Mouse (Mus musculus): Measurements from ENCODE around the gene Adk. TPM values are rescaled to one million over a fixed set of nuclear protein-coding genes. Genes with fewer than 3 reads are reported as not detected.

Adk gene
- polyA plus RNA-seq, 1 experiment from 2014 or later = 257 TPM

GRCm38 (mm10) chr14:21271472-21271871 is 219.1 kb downstream of the Adk start:
- no peak for ATAC-seq (ENCODE audit: insufficient number of reproducible peaks, low FRiP score)

GRCm38 (mm10) chr14:21275786-21276185 is 223.4 kb downstream of the Adk start:
- Histone ChIP-seq H3K27ac (ENCODE audit: poor library complexity, severe bottlenecking) (no peak overlapping the region), H3K4me2 (no peak overlapping the region), H3K9ac (no peak overlapping the region), H3K36me3 (no peaks in the 10 kb centered on the region), H3K9me3 (replicated peaks) (no peaks in the 10 kb centered on the region), H3K27me3 (replicated peaks) (no peaks in the 10 kb centered on the region), H3K4me1 (replicated peaks) (peaks cover 16% of the 10 kb centered on the region), H3K4me3 (no peak overlapping the region)
- WGBS = 44% methylated on average over 1 of the region's 1 CpGs
- ATAC-seq (ENCODE audit: insufficient number of reproducible peaks, low FRiP score) = no peak

More at GRCm38 (mm10) chr14:21271472-21271871, 219.1 kb downstream of the Adk start:
- H3K9ac ChIP-seq = no peak overlapping the region
- H3K36me3 ChIP-seq = no peaks in the 10 kb centered on the region
- H3K4me1 ChIP-seq (replicated peaks) = peaks cover 13% of the 10 kb centered on the region
- H3K27me3 ChIP-seq (replicated peaks) = no peaks in the 10 kb centered on the region
- no peaks in the 10 kb centered on the region for H3K9me3 ChIP-seq (replicated peaks)
- no peak overlapping the region for H3K4me2 ChIP-seq
- H3K4me3 ChIP-seq = no peak overlapping the region
- H3K27ac ChIP-seq (ENCODE audit: poor library complexity, severe bottlenecking) = no peak overlapping the region
- WGBS = 79% methylated on average over 4 of the region's 4 CpGs

DNA sequence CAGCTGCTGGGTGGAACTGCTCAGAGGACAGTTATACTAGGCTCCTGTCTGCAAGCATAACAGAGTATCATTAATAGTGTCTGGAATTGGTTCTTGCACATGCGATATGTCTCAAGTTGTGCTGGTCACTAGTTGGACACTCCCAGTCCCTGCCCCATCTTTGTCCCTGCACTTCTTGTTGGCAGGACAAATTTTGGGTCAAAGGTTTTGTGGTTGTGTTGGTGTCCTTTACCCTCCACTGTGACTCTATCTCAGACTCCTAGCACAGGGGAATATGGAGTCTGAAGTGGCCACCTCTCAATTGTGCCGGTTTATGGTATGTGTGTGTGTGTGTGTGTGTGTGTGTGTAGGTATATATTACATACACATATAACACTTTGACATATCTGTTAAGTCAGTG is 225.9 kb downstream of the Adk start:
- Histone ChIP-seq H3K27ac (ENCODE audit: poor library complexity, severe bottlenecking) (no peak overlapping the region), H3K36me3 (no peaks in the 10 kb centered on the region), H3K9ac (no peak overlapping the region), H3K4me3 (no peak overlapping the region), H3K4me2 (no peak overlapping the region), H3K27me3 (replicated peaks) (no peaks in the 10 kb centered on the region), H3K9me3 (replicated peaks) (no peaks in the 10 kb centered on the region), H3K4me1 (replicated peaks) (peaks cover 16% of the 10 kb centered on the region)
- no peak for ATAC-seq (ENCODE audit: insufficient number of reproducible peaks, low FRiP score)
- 95% methylated on average over 2 of the region's 2 CpGs for WGBS

GRCm38 (mm10) chr14:21278907-21279535 is 226.6 kb downstream of the Adk start:
- Histone ChIP-seq H3K27me3 (replicated peaks) (no peaks in the 10 kb centered on the region), H3K4me2 (no peak overlapping the region), H3K36me3 (no peaks in the 10 kb centered on the region), H3K4me3 (no peak overlapping the region), H3K4me1 (replicated peaks) (peaks cover 14% of the 10 kb centered on the region), H3K27ac (ENCODE audit: poor library complexity, severe bottlenecking) (no peak overlapping the region), H3K9me3 (replicated peaks) (no peaks in the 10 kb centered on the region), H3K9ac (no peak overlapping the region)
- WGBS = 67% methylated on average over 6 of the region's 6 CpGs
- ATAC-seq (ENCODE audit: insufficient number of reproducible peaks, low FRiP score) = no peak

- Histone ChIP-seq H3K9ac (no peak overlapping the region), H3K4me2 (no peak overlapping the region), H3K27ac (ENCODE audit: poor library complexity, severe bottlenecking) (no peak overlapping the region), H3K27me3 (replicated peaks) (no peaks in the 10 kb centered on the region), H3K9me3 (replicated peaks) (no peaks in the 10 kb centered on the region), H3K4me3 (no peak overlapping the region), H3K36me3 (no peaks in the 10 kb centered on the region), H3K4me1 (replicated peaks) (peaks cover 12% of the 10 kb centered on the region)
- no peak for ATAC-seq (ENCODE audit: insufficient number of reproducible peaks, low FRiP score)
- WGBS = 61% methylated on average over 3 of the region's 3 CpGs
These were observed 228.1 kb downstream of the Adk start for GRCm38 (mm10) chr14:21280451-21280850.

DNA sequence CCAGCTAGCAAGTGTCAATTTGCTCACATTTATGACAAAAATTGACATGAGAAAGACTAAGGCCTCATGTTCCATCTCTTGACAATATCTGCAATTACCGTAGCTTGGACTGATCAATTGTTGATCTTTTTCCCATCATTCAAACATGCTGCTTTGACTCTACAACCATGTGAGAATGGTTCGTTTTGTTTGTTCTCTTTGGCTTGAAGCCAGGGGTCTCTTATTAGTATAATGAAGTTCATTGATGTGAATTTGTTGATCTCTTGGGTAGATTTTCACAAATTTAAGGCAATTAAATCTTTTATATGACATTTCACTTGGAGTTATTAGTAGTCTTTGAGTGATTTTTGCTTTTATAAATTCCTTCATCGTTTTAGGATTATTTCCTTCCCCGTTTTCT is 229.1 kb downstream of the Adk start:
- 84% methylated on average over 4 of the region's 4 CpGs for WGBS
- H3K4me2 ChIP-seq = no peak overlapping the region

GRCm38 (mm10) chr14:21284116-21284515 is 231.7 kb downstream of the Adk start:
- peaks cover 6% of the 10 kb centered on the region; the same call in 1 of the 2 replicates for H3K4me1 ChIP-seq (replicated peaks)
- no peak overlapping the region for H3K4me3 ChIP-seq
- no peak for ATAC-seq (ENCODE audit: insufficient number of reproducible peaks, low FRiP score)
- no peak overlapping the region for H3K9ac ChIP-seq
- WGBS = 45% methylated on average over 7 of the region's 7 CpGs
- H3K36me3 ChIP-seq = no peaks in the 10 kb centered on the region
- no peak overlapping the region for H3K4me2 ChIP-seq
- no peaks in the 10 kb centered on the region for H3K27me3 ChIP-seq (replicated peaks)
- H3K9me3 ChIP-seq (replicated peaks) = no peaks in the 10 kb centered on the region
- H3K27ac ChIP-seq (ENCODE audit: poor library complexity, severe bottlenecking) = no peak overlapping the region; the same call in 1 of the 2 replicates

More for the DNA sequence above, 229.1 kb downstream of the Adk start:
- Histone ChIP-seq H3K4me3 (no peak overlapping the region), H3K27ac (ENCODE audit: poor library complexity, severe bottlenecking) (no peak overlapping the region), H3K36me3 (no peaks in the 10 kb centered on the region), H3K4me1 (replicated peaks) (peaks cover 8% of the 10 kb centered on the region; the same call in 1 of the 2 replicates), H3K9me3 (replicated peaks) (no peaks in the 10 kb centered on the region), H3K27me3 (replicated peaks) (no peaks in the 10 kb centered on the region), H3K9ac (no peak overlapping the region)
- no peak for ATAC-seq (ENCODE audit: insufficient number of reproducible peaks, low FRiP score)

GRCm38 (mm10) chr14:21284847-21285246 is 232.5 kb downstream of the Adk start:
- 88% methylated on average over 5 of the region's 5 CpGs for WGBS
- Histone ChIP-seq H3K9ac (no peak overlapping the region), H3K4me2 (no peak overlapping the region), H3K36me3 (no peaks in the 10 kb centered on the region), H3K9me3 (replicated peaks) (no peaks in the 10 kb centered on the region), H3K27ac (ENCODE audit: poor library complexity, severe bottlenecking) (no peak overlapping the region; the same call in 1 of the 2 replicates), H3K4me1 (replicated peaks) (peaks cover 5% of the 10 kb centered on the region; the same call in 1 of the 2 replicates), H3K27me3 (replicated peaks) (no peaks in the 10 kb centered on the region), H3K4me3 (no peak overlapping the region)
- ATAC-seq (ENCODE audit: insufficient number of reproducible peaks, low FRiP score) = no peak

DNA sequence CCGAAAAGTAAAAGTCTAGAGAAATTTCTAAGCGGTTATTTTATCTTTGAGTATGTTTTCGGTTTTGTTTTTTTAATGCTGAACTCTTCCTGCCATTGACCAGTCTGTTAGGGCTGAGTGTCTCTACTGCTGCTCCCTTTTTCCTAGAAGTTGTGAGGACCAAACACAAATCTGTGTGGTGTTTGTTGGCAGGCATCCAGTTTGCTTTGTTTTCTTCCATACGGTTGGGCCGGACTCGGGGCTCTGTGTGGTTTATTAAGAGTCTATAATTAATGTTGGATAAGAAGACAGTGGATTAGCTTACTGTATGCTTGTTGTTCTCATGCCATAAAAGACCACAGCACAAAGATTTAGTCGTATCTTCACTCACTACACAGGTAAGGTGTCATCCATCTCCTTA is 233.9 kb downstream of the Adk start:
- Histone ChIP-seq H3K4me2 (no peak overlapping the region), H3K27me3 (replicated peaks) (no peaks in the 10 kb centered on the region), H3K4me3 (no peak overlapping the region), H3K9me3 (replicated peaks) (no peaks in the 10 kb centered on the region), H3K36me3 (no peaks in the 10 kb centered on the region), H3K4me1 (replicated peaks) (peaks cover 5% of the 10 kb centered on the region; the same call in 1 of the 2 replicates), H3K27ac (ENCODE audit: poor library complexity, severe bottlenecking) (no peak overlapping the region), H3K9ac (no peak overlapping the region)
- WGBS = 65% methylated on average over 7 of the region's 7 CpGs
- ATAC-seq (ENCODE audit: insufficient number of reproducible peaks, low FRiP score) = no peak

DNA sequence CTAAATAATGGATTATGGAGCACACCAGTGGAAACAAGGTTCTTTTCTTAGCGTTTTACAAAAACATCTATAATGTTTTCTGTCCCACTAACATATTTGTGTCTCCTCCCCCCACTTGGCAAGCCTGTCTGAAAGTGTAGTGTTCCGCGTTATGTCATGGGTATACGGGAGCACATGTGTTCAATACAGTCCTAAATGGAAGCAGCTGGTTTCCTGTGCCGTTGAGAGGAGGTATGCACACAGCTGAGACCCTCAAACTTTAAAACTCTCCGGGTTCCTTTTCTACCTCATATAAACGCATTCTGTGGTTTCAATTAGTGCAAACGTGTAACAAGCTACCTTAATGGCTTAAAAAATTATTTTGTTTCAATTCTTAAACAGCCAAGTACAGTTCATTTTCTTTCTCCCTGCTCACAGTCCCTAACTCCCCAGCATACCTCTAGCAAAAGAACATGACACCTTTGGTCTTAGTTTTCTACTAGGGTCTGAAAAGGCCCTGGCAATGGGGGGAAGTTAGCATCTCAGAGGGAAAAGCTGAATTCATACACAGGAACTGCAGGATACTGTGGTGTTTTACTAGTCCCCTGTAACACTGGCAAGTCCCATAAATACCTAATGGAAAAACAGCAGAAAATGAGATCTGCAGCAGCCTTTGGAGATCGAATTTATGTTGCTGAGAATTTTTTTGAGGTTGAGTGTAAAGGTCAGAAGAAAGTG is 235.5 kb downstream of the Adk start:
- H3K27me3 ChIP-seq (replicated peaks) = no peaks in the 10 kb centered on the region
- H3K4me1 ChIP-seq (replicated peaks) = peaks cover 2% of the 10 kb centered on the region; the same call in 1 of the 2 replicates
- ATAC-seq (ENCODE audit: insufficient number of reproducible peaks, low FRiP score) = no peak
- 80% methylated on average over 9 of the region's 9 CpGs for WGBS
- no peak overlapping the region for H3K27ac ChIP-seq (ENCODE audit: poor library complexity, severe bottlenecking)
- no peak overlapping the region for H3K4me2 ChIP-seq
- H3K4me3 ChIP-seq = no peak overlapping the region
- no peaks in the 10 kb centered on the region for H3K36me3 ChIP-seq
- H3K9me3 ChIP-seq (replicated peaks) = no peaks in the 10 kb centered on the region
- no peak overlapping the region for H3K9ac ChIP-seq

DNA sequence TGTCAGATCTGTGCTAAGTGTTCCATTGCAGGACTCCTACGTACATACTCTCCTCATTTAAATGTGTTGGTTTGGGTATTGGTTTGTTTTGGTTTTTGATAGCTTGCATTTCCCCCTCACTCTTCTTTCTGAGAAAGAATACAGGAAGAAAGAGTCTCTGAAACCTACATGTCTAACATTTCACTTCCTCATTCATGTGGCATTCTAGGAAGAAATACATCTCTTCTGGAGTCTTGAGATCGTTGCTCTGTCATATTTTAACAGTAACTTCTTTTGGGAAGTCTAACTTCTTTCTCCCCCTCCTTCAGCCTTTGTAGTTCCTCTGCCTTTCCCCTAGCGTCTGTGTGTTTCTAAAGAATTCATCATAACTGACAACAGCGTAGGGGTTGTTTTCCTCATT is 247.4 kb downstream of the Adk start:
- no peak for ATAC-seq (ENCODE audit: insufficient number of reproducible peaks, low FRiP score)
- H3K36me3 ChIP-seq = 0 out of 2 replicates have a peak, but pooled peaks cover 5% of the 10 kb centered on the region
- no peak overlapping the region for H3K9ac ChIP-seq
- 84% methylated on average over 4 of the region's 4 CpGs for WGBS
- H3K4me3 ChIP-seq = no peak overlapping the region
- H3K27ac ChIP-seq (ENCODE audit: poor library complexity, severe bottlenecking) = no peak overlapping the region
- H3K9me3 ChIP-seq (replicated peaks) = no peaks in the 10 kb centered on the region
- H3K27me3 ChIP-seq (replicated peaks) = no peaks in the 10 kb centered on the region
- H3K4me2 ChIP-seq = no peak overlapping the region
- peaks cover 6% of the 10 kb centered on the region for H3K4me1 ChIP-seq (replicated peaks)

Measured in heart, embryonic 12.5 days (tissue).